Mouse (Mus musculus): ENCODE measurements around the gene Ranbp9.

Gene Ranbp9

DNA sequence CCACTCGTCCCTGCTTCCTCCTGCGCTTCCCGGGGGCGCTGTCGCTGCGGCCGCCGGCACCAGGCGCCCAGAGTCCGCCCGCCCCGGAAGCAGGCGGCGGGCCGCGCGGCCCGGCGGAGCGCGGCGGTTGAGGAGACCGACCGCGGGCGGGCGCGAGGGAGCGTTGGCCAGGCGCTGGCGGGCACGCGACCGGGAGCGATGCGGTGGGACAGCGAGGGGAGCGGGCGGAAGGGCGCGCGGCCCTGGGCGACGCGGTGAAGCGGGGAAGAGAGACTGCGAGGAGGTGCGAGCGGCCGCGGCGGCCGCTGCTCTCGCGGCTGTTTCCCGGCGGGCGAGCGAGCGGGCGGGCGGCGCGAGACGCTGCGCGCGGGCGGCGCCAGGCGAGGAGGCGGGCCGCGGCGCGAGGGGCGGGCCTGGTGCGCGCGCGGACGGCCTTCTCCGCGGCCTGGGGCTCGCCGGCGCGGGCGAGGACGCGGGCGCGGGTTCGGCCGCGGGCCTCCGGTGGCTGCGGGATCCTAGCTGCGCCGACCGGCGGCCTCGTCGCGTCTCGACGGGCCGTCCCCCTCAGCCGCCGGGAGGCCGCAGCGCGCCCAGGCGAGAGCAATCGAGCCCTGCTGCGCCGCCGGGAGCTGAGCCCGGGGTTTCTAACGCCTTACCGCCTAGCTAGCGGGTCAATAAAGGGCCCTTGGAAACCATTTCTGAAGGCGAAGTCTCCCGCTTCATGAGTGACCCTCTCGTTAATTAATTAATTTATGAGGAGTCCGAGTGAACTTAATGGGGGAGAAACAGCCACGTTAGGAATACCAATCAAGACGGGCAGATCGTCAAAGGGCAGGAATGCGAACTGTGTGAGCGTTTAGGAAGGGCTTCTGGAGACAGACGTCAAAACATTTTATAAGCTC lies at the start of gene Ranbp9:
Gene Ranbp9, minus strand, starts transcription at position 326 of the 902 bp plus-strand sequence.
- peak; percentile 46 to 54 for DNase-seq (ENCODE audit: low spot score in 2 of 2)

DNA sequence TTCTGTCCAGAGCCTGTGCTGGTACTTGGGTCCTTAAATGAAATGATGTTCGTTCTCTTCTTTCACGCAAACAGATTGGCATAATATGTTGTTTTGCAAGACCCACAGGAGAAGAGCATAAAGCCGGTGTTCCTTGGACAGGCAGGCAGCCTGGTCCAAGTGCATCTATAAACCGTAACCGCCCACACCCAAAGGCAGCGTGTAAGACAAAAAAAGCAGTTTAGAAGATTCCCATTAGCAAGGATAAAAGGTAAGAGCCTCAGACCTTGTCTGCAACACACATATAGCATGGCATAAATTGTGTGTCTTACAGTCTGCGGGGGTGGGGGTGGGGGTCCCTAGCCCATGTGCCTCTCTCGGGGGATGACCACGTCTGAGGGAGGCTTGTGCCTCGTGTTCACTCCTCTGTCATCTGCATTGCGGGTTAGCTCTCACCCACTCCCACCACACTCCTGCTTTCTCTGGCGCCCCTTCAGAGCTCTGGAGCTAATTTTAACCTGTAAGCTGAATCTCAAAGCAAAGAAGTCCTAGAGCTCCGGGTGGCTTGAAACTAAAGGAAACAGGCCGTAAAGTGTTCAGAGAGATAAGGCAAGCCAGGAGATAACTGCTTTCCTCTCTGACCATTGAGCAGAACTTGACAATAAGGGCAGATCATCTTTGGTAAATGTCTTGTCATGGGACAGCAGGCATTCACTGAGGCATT lies 49.2 kb upstream of the Ranbp9 start:
- peak; percentile 60 to 84 for DNase-seq (ENCODE audit: low spot score in 2 of 2)

DNA sequence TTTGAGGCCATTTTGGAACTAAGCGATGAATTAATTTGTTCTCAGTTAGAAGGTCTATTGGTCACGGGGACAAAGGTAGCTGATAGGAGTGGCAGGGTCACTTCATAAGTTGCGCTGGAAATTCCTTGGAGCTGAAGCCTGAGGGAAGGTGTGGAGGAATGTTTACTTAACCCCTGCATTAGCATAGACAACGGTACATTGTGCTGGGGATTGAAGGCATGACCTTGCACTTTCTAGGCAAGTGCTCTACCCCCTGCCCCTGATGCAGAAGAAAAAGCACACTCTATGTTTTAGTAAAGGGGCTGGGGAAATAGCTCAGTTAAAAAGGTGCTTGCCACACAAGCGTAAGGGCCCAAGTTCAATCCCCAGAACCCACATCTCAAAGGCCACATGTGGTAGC lies 45.2 kb upstream of the Ranbp9 start:
- no peak for DNase-seq (ENCODE audit: low spot score in 2 of 2)

DNA sequence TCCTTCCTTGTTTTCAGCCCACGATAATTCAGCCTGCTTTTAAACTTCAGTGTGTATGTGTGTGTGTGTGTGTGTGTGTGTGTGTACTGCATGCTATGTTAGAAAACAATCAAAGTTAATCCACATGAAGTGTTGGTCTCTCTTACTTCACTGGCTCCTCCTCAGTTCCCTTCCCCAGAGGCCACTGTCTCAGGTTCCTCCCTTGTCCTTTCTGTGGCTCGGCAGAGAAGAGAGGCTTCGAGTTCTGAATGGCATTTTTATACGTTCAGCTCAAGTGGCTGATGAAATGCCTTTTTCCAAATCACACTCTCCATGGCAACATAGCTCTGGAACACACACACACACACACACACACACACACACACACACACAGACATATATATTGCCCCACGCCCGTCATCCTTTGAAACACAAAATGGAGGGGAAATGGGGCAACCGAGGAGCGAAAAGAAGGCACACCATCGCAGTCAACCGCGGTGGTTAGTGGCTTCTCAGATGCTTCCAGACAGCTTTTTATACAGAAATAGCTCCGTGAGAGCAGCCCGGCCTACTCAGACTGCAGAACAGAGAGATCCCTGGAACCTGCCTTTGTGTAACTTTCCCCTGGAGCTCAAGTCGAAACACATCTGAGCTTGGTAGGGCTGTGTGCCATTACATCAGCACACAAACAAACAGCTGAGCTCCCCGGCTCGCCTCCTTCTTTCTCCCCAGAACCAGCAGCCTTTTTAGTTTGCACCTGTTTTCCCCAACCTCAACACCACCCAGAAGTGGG lies 44.5 kb upstream of the Ranbp9 start:
- DNase-seq (ENCODE audit: low spot score in 2 of 2): peak; percentile 73 to 85

DNA sequence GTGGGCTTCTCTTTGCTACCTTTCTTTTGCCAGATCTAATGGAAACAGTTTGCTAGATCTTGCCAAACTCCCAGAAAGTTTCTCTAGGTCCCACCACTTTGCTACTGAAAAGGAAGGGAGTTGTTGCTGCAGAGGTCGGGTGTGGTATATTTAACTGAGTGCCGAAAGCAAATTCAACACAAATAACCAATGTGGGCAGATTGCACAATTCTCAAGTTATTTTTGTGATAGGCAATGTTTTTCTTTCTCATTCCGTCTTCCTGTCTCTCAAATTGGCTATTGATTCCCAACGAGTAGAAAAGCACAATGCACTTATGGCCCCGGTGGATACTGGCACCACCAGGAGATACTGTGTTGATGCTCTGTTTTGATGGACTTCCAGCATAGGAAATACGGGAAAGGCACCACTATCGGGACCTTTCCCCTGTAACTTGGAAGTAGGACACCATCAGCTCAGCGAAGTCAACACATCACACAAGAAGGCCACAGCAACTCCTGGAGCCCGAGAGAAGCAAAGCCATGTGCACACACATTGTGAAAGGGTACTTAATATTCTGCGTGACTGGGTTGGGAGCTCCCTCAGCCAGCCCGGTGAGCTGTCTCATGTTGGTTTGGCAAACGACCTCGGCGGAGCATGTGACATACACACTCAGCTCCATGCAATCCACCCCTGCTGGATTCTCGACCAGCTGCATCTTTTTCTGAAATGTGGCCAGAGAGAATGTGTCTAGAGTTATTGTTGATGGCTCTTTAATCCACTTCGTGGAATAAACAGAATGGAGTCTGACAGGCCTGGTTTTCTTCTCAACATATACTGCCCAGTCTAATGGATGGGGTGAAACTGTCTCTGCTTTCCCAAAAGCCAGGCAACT lies 43.6 kb upstream of the Ranbp9 start:
- no peak for DNase-seq (ENCODE audit: low spot score in 2 of 2)

DNA sequence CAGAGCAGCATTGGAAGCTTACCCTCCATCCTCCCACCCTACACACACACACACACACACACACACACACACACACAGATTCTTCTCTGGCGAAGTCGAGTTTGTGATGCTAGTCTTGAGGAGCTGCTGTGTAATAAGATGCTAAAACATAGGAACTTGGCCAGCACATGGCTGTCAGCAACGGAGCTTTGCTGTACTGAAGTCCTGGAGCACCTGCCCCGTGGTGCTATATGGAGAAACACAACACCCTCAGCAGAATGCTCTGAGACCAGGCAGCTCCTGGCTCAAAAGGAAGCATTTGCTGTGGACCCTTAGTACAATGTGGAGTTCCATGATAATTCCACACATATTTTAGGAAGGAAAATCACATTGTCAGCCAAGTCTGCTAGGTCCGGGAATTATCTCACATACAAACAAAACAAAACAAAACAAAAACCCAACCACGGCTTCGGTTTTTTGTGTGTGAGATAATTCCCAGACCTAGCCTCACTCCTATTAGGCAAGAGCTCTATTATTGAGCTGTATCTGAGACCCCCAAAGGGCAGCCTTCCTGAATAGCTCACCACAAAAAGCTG lies 42.9 kb upstream of the Ranbp9 start:
- no peak for DNase-seq (ENCODE audit: low spot score in 2 of 2)

DNA sequence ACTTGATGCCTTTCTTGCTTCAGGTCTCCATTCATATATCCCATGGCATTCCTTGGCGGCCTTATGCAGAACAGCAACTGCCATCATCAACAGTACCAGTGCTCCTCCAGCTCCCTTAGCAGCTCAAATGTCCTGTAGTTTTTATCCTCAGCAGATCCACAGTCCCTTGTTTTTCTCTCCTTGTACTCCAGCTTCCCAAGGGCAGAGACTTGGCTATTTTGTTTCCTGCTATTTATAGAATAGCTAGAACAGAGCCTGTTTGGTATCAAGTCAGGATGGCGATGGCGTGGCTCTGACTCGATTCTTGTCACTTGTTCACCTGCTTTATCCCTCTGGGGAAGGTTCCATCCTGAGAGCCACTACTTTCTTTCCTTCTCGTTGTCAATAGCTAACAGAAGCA lies 40.9 kb upstream of the Ranbp9 start:
- DNase-seq (ENCODE audit: low spot score in 2 of 2): no peak

DNA sequence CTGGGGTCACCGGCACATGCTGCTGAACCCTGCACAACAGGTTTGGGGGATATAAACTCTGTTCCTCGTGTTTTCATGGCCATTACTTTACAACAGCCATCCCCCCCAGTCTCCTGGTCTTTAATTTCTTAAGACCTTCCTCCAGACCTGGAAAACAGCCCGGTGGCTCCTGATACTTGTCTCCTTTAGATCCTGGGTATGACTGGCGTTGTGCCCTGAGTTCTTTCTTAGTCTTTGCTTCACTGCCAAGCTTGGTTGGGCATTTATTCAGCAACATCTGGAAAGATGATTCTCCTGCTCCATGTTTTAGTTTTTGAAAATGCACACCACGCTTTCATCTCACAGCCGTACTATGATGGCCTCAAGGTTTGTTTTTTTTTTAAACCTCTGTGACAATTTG lies 38.2 kb upstream of the Ranbp9 start:
- no peak for DNase-seq (ENCODE audit: low spot score in 2 of 2)

DNA sequence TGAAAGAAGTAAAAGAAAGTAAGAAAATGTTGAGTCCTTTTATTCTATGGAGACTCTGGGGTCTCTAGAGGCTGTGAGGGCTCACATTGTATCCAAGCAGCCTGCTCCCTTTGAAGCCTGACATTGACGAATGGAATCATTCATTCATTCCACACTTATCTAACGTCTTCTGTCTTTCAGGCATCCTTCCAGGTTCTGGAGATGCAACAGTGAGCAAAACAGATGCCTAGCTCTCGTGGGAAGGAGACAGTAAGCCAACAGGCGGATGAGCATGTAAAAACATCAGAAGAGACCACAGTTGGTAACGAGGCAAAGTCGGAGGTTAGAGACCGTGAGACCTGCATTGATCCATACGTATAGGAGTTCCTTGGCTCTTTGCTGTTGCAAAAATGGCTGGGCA lies 36.3 kb upstream of the Ranbp9 start:
- no peak for DNase-seq (ENCODE audit: low spot score in 2 of 2)

DNA sequence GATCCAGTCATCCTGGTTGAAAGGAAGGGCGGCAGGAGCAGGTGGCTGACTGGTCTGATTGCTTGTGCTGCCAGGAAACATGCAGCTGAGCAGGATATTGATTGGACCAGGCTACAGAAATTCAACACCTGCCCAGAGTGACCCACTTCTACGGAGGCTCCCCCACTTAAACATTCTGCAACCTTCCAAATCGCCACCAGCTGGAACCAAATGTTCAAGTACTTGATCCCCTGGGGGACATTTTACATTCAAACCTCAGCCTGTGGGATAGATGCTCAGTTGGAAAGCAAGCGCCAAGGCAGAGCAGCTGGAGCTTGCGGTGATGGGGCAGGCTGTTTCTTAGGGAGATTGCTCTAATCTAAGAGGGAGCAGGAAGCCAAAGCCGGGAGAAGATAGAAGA lies 35.8 kb upstream of the Ranbp9 start:
- DNase-seq (ENCODE audit: low spot score in 2 of 2): no peak

DNA sequence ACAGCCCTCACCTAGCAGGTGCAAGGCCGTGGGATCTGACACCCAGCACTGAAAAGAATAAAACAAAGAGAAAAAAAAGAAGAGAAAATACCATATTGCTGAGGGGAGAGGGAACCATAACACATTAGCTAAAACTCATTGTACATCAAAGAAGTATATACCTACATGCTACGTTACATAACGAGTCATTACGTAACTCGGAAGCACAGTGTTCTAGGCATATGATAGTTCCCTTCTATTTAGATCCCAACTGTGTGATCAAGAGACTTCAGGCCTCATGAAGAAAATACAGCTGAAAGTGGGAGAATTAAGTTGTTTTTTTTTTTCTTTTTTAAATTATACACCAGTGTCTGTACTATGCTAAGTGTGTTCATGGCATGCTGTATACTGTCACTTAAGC lies 35.0 kb upstream of the Ranbp9 start:
- no peak for DNase-seq (ENCODE audit: low spot score in 2 of 2)

DNA sequence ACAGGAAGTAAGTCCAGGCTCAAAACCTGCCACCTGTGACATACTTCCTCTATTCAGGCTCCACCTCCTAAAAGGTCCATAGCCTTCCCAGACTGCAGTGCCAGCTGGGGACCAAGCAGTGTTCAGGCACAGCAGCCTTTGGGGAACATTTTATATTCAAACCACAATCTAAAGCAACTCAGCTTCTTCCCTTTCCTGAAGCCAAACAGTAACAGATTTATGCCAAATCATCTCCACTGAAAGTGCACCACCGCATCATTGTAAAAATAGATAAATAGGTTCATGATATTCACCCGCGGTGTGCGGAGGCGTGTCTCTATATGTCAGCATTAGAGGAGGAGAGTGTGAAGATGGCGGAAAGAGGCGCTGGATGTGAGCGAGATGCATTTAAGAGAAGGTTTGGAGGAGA lies 33.9 kb upstream of the Ranbp9 start:
- peak in 1 of 2 experiments; percentile 49 for DNase-seq (ENCODE audit: low spot score in 2 of 2)

DNA sequence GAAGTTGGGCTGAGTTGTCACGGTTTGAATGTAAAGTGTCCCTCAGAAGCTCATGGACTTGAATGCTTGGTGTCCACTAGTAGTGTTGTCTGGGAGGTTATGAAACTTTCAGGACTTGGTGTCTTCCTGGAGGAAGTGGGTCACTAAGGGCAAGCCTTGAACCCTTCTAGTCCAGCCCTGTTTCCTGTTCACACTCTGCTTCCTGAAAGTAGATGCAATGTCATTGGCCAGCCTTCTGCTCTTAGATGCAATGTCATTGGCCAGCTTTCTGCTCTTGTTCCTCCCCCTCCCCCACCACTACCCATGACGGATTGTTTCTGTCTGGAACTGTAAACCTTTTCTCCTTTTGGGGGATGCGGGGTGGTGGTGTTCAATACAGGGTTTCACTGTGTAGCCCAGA lies 31.7 kb upstream of the Ranbp9 start:
- no peak for DNase-seq (ENCODE audit: low spot score in 2 of 2)

DNA sequence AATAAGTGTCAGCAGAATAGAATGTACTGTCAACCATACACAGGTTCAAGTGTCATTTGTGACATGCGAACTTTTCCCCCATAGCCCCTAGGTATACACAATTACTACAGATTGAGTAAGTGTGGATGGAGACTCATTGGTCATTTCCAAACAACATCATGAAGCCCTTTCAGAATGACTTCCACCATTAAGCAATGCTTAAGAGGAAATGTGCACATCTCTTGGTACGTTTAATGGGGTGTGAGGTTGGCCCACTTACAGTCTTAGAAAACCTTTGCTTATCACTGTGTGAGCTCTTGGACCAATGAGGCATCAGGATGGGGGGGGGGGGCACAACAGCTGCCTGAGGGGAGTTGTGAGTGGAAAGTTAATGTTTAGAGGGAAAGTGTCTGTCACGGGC lies 24.7 kb upstream of the Ranbp9 start:
- no peak for DNase-seq (ENCODE audit: low spot score in 2 of 2)

DNA sequence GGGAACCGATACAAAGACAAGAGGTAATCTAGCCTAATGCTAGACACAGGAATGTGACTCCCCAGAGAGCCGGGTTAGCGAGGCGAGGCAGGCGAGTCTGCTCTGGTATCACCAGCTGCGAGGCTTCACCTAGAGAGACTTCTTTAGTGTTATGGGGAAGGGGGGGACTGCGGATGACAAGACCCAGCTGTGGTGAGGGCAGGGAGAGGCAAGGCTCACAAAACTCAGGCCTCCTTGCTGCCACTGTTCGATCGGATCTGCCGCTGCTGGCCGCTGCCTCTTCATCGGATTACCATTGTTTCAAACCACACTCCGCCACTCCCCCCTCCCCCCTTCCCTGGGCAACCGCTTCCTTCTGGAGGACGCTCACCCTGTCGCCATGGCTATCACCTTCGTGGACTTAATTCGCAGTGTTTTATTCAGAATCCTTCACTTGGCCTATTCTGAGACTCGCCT lies 22.3 kb upstream of the Ranbp9 start:
- no peak for DNase-seq (ENCODE audit: low spot score in 2 of 2)

DNA sequence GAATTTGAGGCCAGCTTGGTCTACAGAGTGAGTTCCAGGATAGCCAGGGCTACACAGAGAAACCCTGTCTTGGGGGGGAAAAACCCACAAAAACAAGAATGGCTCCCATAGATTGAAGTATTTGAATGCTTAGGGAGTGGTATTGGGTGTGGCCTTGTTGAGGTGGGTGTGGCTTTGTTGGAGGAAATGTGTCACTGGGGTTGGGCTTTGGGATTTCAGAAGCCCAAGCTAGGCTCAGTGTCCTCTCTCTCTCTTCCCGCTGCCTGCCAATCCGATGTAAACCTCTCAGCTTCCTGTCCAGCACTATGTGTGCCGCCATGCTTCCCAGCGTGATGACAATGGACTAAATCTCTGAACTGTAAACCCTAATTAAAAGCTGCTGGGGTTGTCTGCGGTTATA lies 20.5 kb upstream of the Ranbp9 start:
- DNase-seq (ENCODE audit: low spot score in 2 of 2): no peak

DNA sequence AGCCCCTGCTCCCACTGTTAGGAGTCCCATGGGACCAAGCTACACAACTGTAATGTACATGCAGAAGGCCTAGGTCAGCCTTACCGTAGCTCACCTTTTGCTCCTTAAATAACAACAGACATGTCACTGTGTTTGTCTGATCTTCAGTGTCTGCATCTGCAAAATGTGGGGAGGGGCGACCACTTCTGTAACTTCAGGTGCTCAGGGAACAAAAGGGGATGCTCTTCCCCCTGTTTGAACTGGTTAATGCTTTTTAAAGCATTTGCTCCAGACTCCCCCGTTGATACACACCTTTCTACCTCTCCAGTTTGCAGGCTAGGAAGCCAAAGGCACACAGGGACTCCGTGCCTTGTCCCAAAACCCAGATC lies 19.4 kb upstream of the Ranbp9 start:
- no peak for DNase-seq (ENCODE audit: low spot score in 2 of 2)

DNA sequence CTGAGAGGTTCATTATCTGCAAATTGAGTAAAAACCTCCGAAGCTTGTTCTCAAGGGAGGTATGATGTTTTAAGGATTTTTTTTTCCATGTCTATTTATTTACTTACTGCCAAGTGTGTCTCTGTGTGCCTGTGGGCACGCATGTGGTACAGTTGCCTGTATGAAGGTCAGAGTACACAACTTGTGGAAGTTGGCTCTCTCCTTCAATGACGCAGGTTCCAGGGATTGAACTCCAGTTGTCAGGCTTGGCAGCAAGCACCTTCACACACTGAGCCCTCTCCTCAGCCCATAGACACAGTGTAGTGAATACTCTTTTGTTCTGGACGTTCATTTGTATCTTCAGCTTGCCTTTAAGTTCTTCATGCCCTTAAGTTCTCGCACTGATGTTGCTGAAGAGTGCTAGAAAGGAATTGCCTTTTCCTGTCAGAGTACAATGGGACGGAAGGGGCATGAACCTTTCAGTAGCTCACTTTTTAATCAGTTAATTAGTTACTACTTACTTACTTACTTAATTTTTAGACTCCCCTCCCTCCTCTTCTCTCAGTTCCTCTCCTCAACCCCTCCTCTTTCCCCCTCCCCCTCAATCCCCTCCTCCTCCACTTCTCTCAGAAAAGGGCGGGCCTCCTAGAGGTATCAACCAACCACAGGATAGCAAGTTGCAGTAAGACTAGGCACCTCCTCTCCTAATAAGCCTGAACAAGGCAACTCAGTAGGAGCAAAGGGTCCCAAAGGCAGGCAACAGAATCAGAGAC lies 18.8 kb upstream of the Ranbp9 start:
- DNase-seq (ENCODE audit: low spot score in 2 of 2): no peak

DNA sequence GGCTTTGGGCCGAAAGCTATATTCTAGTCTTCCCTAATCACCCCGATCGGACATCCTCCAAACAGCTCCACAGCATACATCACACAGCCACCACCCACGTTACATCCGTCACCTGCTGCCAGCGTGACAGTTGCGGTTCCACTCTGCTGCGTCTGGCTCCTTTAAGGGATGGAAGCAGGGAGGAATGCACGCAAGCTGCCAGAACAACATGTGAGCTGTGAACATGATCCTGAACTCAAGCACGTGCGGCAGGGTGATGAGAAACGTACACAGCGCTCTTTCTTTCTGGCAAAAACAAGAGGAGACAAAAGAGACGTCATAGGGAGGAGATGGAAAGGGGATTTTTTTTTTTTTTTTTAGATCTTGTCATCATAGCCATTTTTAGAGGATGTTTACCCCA lies 17.8 kb upstream of the Ranbp9 start:
- peak; percentile 67 to 75 for DNase-seq (ENCODE audit: low spot score in 2 of 2)

DNA sequence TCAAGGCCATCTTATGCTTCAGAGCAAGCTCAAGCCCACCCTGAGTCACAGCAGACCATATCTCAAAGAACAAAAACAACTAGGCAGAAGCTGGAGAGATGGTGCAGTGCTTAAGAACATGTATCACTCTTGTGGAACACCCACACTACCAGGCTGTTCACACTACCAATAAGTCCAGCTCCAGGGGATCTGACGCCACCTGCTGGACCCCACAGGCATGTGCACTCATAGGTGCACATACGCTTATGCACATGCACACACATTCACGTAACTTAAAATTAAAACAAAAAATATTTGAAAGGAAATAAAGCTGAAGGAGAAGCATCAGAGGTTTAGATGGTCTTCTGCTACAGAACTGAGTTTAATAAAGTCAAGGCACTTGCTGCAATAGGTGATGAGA lies 16.7 kb upstream of the Ranbp9 start:
- no peak for DNase-seq (ENCODE audit: low spot score in 2 of 2)
